Mouse (Mus musculus): ENCODE results near the gene Epn3.

The Epn3 gene

GRCm38 (mm10) chr11:94499661-94500152 lies at the start of gene Epn3:
Epn3 (minus strand) TSS chr11:94499974.
- no peak for DNase-seq (ENCODE audit: low read depth in 2 of 2, low spot score in 2 of 2)

GRCm38 (mm10) chr11:94548888-94549690 lies 49.3 kb upstream of the Epn3 start, which contains the start of gene Rsad1:
Rsad1 (minus strand) TSS chr11:94549255.
- DNase-seq (ENCODE audit: low read depth in 2 of 2, low spot score in 2 of 2) = peak; percentile 94 to 95

- no peak for DNase-seq (ENCODE audit: low read depth in 2 of 2, low spot score in 2 of 2)
Measured at GRCm38 (mm10) chr11:94548041-94548784, 48.4 kb upstream of the Epn3 start.

- DNase-seq (ENCODE audit: low read depth in 2 of 2, low spot score in 2 of 2) = no peak
Measured at GRCm38 (mm10) chr11:94547271-94547670, 47.5 kb upstream of the Epn3 start.

- no peak for DNase-seq (ENCODE audit: low read depth in 2 of 2, low spot score in 2 of 2)
Measured at GRCm38 (mm10) chr11:94546381-94546780, 46.6 kb upstream of the Epn3 start.

- no peak for DNase-seq (ENCODE audit: low read depth in 2 of 2, low spot score in 2 of 2)
Measured at GRCm38 (mm10) chr11:94544422-94544821, 44.6 kb upstream of the Epn3 start.

- peak; percentile 32 to 37 for DNase-seq (ENCODE audit: low read depth in 2 of 2, low spot score in 2 of 2)
Measured at GRCm38 (mm10) chr11:94543932-94544331, 44.2 kb upstream of the Epn3 start.

GRCm38 (mm10) chr11:94543344-94543743 lies 43.6 kb upstream of the Epn3 start:
- DNase-seq (ENCODE audit: low read depth in 2 of 2, low spot score in 2 of 2) = no peak

- no peak for DNase-seq (ENCODE audit: low read depth in 2 of 2, low spot score in 2 of 2)
Measured at GRCm38 (mm10) chr11:94542400-94542799, 42.6 kb upstream of the Epn3 start.

GRCm38 (mm10) chr11:94539761-94540160 lies 40.0 kb upstream of the Epn3 start:
- no peak for DNase-seq (ENCODE audit: low read depth in 2 of 2, low spot score in 2 of 2)

- no peak for DNase-seq (ENCODE audit: low read depth in 2 of 2, low spot score in 2 of 2)
Measured at GRCm38 (mm10) chr11:94538733-94539292, 39.0 kb upstream of the Epn3 start.

- no peak for DNase-seq (ENCODE audit: low read depth in 2 of 2, low spot score in 2 of 2)
Measured at GRCm38 (mm10) chr11:94533171-94533570, 33.4 kb upstream of the Epn3 start.

- no peak for DNase-seq (ENCODE audit: low read depth in 2 of 2, low spot score in 2 of 2)
Measured at GRCm38 (mm10) chr11:94528879-94529278, 29.1 kb upstream of the Epn3 start.

GRCm38 (mm10) chr11:94526171-94526879 lies 26.6 kb upstream of the Epn3 start:
- DNase-seq (ENCODE audit: low read depth in 2 of 2, low spot score in 2 of 2) = no peak

- DNase-seq (ENCODE audit: low read depth in 2 of 2, low spot score in 2 of 2) = no peak
Measured at GRCm38 (mm10) chr11:94521219-94521843, 21.6 kb upstream of the Epn3 start, which contains the start of gene Mycbpap. Mycbpap (minus strand) TSS chr11:94521742.

- DNase-seq (ENCODE audit: low read depth in 2 of 2, low spot score in 2 of 2) = no peak
Measured at GRCm38 (mm10) chr11:94513452-94513851, 13.7 kb upstream of the Epn3 start.

GRCm38 (mm10) chr11:94508976-94509375 lies 9.2 kb upstream of the Epn3 start:
- no peak for DNase-seq (ENCODE audit: low read depth in 2 of 2, low spot score in 2 of 2)

GRCm38 (mm10) chr11:94501482-94501881 lies 1.7 kb upstream of the Epn3 start:
- no peak for DNase-seq (ENCODE audit: low read depth in 2 of 2, low spot score in 2 of 2)

GRCm38 (mm10) chr11:94500362-94500761 lies 588 bp upstream of the Epn3 start:
- DNase-seq (ENCODE audit: low read depth in 2 of 2, low spot score in 2 of 2) = no peak

- no peak for DNase-seq (ENCODE audit: low read depth in 2 of 2, low spot score in 2 of 2)
Measured at GRCm38 (mm10) chr11:94499035-94499434, 739 bp downstream of the Epn3 start.
